Mouse (Mus musculus) left cerebral cortex, adult 9 months (tissue): ENCODE measurements at regions not wholly inside any gene's neighbourhood (a gene's known extent, or its start where the extent isn't known, plus 50 kb on each side); places are given as distances from the start of the nearest gene placed in this dataset.

ENCODE experiments used
- DNase-seq, 2 experiments: peaks; one replicate each; pipeline ENCODE4 v3.0.0; 2022; ENCODE audit warnings: low spot score in 2 of 2

DNA sequence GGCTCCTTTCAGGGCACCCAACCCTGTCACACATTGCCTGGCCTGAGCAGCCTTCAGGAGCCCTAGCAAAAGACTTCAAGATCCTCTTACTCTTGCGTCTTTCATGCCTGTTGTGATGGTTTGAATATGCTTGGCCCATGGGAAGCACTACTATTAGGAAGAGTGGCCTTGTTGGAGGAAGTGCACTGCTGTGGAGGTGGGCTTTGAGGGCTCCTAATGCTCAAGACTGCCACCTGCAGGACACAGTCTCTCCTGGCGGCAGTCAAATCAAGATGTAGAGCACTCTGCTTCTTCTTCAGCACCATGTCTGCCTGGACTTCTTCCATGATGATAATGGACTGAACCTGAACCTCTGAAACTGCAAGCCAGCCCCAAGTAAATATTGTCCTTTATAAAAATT, 73.0 kb downstream of the Tsen15 start:
- DNase-seq, result no peak

DNA sequence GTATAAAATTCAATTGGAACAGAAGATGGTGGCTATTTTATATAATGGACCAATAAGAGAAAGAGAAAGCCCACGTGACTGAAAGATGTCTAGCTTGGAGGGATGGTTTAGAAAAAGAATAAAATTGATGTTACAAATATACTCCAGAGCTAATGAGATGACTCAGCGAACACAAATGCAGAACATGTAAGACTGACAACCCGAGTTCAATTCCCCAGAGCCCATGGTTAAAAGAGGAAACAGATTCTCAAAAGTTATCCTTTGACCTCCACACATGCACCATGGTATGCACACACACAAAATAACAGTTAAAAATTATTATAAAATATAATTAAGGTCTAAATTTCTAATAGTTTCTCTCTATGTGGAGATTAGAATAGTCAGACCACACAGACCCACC, 81.0 kb downstream of the Tsen15 start:
- DNase-seq, result no peak

DNA sequence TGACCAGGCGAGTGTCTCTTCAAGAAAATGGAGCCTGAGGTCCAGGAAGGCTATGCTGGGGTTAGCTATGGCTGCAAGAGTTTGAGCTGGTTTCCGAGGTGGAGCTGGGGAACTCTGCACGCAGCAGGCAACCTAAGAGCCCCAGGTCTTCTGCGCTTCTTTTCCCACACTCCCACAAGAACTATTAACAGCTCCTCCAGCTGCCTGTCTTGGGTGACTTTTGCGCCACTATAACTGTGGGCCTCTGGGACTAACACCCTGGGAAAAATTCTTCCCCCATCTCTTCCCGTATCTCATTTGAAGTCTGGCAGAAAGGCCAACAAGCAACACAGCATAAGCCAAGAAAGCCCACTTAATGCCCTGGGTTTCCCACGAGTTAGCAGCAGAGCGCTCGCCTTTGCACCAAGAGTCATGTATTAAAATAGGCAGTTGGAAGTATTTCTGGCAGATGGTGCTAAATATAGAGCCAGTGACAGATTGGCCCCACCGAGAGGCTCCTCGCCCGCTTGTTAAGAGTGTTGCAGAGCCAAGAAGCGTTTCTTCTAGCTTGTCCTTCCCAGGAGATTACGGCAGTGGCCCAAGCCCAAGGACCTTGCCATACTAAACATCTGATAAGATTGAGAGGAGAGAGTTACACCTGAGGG, 81.9 kb downstream of the Tsen15 start:
- peak in 1 of 2 experiments; percentile 20 for DNase-seq

DNA sequence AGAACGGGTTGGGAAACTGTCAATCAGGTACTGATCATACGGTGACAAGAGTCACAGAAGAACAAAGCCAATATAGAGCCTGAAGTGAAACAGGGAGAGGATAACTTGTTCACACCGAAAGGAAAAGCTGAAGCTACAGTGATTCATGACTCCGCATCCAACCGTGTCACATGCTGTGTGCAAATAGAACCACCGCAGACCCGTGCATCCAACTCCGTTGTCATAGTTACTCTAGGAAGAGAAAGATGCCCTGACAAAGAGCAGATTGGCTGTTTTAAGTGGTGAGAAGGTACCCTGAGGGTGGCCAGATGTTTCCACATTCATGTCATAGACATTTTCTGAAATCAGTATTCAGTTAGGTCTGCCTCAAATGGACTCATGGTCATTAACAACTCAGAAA, 85.1 kb downstream of the Tsen15 start:
- peak in 1 of 2 experiments; percentile 28 for DNase-seq

DNA sequence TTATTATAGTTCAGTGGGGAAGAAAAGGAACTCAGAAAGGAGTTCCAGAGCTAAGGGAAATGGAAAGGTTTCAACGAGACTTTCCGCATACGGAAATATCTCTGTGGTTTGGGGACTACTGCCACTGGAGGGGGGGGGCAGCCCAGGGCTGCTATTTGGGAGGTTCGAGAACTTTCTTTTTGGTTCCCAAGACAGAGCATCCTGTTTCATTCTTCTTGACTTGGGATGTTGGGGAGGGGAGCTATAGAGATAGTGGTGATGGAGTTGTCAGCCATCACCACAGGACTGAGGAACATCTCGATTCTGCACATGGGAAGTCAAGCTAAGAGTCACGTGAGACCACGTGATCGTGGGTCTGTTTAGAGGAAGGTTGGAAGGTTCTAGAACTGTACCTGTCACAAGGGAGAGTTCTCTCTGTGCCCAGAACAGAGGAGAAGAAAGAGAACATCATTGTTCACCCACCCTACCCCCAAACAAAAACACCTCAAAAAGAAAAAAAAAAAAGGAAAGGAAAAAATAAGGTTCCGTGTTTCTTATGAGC, 94.2 kb downstream of the Tsen15 start:
- DNase-seq, result no peak

DNA sequence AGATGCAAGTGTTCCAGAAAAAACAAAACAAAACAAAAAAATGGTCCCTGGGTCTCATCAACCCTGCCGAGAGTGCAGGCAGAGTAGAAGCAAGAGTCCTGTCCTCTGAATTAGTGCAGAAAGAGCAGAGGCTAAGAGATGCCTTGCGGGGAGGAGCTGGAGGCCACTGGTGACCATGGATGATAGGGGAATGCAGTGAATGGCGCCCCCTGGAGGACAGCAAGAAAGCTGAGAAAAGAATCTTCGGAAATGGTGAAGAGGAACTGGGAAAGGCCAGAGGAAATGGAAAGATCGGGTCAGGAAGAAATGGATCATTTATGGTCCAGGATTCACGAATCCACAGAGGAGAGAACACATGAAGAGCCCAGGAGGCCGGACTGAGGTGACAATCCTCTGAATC, 95.7 kb downstream of the Tsen15 start:
- DNase-seq, result peak in 1 of 2 experiments; percentile 71

DNA sequence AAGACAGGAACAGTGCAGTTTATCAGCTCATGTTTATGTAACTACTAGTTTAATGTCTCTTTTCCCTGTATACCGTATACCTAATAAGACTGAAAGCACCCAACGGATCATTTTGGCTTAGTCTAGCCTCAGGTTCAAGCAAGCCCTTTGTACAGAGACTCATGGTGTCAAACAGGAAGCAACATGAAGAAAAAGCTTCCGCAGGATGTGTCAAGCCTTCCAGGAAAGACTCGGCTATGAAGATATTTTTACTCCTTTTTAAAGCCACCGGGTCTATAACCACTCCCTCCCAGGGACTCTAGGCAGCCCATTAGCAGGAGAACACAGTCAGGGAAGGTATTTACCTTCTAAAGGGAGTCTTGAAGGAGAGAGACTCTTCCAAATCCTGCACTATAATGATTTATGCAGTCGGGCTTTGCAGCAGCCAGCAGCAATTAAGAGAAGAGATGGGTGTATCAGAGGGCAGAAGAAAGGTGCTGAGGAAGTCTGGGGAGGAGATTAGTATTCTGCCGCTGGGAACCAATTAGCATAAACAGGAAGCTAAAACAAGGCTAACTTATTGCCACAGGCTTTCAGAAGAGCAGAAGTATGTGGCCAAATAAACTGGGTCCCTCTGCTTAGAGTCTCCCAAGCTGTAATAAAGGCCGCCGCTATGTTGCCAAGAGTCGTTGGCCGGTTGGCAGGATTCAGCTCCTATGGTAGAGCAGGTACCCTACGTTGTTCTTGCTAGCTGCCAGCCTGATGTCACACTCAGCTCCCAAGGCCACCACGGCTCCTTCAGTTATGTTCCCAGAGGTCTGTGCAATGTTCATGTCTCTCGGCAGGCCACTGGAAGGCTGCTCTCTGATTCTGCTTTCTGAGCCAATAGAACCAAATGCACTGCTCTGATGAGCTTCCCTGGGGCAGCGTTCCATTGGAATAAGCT, 98.7 kb downstream of the Tsen15 start:
- no peak for DNase-seq

DNA sequence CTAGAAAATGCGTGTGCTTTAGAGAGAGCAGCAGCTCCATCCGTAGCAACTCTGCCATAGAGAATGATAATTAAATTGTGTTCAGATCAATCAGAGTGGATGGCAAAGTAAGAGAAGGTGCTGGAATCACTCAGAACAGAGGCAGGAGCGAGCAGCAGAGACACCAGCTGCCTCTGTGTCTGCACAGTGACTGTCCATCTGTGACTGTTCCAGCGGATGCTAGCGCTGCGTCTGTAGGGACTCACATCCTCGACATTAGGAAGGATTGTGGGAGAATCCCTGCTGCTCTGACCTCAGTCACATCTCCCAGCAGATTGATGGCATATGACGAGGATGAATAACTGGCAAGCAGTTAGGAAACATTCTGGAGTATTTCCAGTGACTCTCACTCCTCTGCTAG, 99.8 kb downstream of the Tsen15 start:
- no peak for DNase-seq

DNA sequence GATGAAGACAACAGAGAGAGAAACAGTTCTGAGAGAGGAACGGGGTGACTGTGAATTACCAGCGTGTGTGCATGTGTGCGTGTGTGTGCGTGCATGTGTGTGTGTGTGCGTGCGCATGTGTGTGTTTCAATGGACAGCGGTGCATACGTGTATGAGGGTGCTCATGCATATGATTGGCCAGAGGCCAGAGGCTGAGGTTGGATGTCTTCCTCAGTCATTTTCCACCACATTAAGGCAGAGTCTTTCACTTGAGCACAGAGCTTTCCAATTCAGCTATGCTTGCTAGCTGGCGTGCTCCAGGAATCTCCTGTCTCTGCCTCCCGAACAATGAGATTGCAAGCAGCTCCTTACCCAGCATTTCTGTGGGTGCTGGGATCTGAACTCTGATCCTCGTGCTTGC, 104.4 kb downstream of the Tsen15 start:
- DNase-seq, result no peak

DNA sequence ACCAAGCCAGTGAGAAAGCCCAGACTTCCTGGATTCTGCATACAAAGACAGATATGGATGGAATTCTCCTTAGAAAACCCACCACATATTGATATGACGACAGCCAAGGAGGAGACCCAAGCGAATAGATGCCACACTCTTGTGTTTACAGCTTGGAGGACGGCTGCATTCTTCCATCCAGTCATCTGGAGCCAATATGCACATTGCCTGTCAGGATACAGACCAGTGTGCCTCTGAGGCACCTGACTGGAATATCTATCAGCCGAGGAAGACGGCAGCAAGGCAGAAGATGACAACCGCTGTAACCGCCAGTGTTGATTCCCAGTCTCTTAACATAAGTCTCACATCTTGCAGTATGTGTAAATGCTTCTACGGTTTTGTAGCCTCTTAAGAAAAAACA, 105.3 kb downstream of the Tsen15 start:
- DNase-seq, result no peak

DNA sequence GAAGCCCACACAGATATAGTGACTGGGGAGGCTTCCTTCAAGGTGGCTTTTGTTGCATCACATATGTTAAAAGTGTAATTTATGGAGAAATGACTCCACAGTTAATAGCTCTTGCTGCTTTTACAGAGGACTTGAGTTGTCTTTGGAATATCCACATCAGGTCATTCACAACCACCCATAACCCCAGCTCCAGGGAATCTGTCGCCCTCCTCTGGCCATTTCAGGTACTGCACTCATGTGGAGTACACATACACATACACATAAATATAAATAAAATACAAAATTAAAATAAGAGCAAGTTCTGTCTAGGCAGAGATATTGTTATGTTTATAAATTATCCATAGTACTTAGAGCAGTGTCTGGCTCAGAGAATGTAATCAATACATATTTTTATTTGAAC, 106.5 kb downstream of the Tsen15 start:
- no peak for DNase-seq

DNA sequence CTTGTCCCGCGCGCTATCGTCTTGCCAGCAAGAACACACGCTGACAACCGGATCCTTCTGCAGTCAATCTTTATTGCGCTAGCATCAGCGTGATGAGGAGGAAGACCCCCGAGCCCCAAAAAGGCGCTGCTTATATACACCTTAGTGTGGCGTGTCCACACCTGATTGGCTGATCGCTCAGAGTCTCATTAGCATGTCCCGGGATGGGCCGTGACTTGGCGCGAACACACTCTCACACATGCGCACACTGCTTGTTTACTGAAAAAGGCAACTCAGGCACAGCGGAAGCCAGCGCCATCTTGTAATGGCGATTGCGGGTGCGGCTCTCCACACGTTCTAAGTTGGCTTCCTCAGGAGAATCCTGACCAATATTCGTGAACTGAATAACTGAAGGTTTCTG, 111.5 kb downstream of the Tsen15 start:
- DNase-seq, result no peak

DNA sequence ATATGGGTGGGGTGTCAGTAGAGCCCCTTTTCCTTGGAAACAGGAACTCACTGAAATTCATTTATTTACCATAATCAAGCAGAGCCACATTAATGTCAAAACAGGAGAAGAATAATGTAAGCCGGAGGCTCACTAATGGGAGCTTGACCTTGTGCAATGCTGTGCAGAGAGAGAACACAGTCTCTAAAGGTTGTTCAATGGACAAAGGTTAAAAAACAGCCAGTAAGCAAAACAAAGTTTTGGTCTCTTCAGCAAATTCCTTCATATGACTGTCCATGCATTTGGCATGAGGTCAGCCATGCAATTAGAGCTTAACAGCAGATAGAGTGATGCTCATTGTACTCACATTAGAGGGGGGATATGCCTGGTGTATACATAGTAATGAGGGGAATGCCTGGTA, 113.1 kb downstream of the Tsen15 start:
- DNase-seq, result no peak

DNA sequence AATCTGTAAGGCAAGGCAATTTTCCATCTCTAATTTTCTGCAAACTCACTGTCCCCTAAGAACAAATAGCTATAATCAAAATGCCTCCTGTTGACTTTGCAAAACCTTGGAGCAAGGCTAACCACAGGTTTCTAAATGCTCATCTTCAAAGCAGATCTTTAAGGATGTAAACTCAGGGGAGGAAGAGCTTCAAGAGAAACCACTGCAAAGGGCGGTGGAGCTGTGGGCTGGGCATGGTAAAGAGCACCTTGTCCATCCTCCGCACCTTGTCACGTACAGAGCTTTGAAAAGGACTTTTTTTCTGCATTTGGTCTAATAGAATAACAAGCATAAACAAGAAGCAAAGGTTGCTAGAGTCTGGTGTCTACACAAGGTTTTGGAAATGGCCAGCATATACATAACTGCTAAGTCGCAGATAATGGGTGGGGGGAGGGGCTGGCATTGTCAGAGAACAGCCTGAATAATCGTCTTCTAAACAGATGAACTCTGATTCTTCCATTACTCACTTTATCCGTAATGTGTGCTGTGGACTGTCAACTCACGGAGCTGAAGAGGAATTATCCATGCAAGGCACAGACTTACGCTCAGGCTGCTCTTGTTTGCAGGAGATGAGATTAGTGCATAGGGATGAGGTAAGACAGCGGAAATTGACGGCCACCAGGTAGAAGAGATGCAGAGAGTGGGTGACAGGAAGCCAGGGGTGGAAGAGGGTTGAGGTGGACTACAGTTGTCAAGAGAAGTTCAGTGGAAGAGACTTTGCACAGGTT, 116.4 kb downstream of the Tsen15 start:
- DNase-seq, result no peak

DNA sequence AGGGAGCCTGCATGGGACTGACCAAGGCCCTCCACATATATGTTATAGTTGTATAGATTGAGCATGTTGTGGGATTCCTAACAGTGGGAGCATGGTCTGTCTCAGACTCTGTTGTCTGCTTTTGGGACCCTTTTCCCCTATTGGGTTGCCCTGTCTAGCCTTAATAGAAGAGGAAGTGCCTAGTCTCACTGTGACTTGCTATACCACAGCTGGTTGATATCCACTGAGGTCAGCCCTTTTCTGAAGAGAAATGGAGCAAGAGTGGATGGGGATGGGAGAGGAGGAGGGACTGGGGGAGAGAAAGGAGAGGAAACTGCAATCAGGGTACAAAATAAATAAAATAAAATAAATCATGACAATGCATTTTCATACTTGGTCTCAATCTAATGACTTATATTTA, 120.1 kb downstream of the Tsen15 start:
- no peak for DNase-seq

DNA sequence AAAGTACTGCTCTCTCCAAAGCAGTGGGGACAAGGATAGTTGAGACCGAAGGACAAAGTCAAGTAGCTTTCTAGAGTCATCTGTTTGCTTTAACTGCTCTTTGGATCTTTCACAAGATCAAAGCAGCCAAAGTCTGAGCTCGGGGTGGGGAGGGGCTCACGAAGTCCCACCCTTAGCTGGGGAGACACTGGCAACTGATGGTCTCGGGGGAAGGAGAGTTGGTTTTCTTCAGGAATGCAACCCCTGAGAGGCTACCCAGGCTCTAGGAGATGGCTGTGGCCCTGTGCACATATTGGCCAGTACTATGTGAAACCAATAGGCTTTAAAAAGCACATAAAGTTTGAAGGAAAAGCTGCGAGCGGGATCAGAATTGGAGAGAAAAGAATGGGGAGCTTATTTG, 121.5 kb downstream of the Tsen15 start:
- no peak for DNase-seq

DNA sequence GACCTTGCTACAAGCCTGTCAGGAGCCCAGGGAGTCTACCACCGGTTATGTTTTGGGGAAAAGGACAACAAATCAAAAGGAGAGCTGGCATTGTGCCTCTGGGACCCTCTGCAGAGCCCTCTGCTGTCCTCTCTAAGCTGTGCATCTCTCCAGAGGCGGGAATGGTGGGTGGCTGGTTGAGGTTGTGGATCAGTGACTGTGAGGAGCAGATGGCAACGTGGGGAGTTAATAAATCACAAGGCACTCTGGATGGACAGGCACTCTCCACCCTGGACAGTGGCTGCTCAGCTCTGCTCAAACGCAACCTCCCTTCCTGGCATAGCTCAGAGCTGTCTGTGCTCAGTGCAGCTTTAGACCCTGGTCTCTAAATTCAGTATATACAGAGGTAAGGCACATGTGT, 125.0 kb downstream of the Tsen15 start:
- DNase-seq, result no peak

DNA sequence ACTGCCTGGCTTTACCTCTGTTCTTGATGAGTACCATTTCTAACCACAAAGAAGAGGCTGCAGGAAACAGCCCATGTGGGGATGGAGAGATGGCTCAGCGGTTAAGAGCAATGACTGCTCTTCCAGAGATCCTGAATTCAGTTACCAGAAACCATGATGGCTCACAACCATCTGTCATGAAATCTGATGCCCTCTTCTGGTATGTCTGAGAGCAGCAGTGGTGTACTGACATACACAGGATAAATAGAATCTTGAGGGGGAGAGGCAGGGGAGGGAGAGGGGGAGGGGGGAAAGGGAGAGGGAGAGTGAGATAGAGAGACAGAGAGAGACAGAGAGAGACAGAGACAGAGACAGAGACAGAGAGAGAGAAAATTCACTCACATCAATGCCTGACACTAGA, 125.5 kb downstream of the Tsen15 start:
- DNase-seq, result no peak

DNA sequence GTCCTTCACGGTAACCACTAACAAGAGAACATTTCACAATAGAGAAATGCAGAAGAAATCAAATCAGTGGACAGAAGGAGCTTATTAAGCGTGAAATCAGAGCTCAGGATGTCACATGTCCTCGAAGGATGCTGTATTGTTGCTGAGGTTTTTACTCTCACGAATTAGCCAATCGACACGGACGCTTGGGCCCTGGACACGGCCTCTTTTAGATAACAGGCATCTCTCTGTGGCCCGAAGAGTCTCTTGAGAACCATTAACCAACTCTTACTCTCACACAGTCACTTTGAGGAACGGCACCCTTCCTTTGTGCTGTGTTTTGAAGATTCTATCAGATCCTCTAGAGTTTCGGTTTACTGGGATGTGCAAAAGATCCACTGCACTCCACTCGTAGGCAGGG, 128.2 kb downstream of the Tsen15 start:
- DNase-seq, result no peak

DNA sequence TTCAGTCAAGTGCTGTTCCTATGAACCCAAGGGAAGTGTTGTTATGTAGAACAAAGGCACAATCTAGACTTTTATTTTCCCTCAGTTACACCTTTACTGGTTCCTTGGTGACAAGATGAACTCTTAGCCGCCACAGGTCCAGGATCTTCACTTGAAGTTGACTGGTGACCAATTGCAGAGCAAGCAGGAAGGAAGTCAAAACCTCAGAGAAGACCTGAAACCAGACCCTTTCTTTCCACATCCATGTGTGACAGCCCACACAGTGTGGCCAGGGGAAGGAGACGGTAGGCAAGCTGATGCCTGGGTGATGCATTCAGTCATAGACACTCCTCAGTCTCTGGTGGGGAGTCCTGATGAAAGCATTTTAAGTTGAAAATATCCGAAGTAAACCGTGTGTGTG, 132.6 kb downstream of the Tsen15 start:
- no peak for DNase-seq

DNA sequence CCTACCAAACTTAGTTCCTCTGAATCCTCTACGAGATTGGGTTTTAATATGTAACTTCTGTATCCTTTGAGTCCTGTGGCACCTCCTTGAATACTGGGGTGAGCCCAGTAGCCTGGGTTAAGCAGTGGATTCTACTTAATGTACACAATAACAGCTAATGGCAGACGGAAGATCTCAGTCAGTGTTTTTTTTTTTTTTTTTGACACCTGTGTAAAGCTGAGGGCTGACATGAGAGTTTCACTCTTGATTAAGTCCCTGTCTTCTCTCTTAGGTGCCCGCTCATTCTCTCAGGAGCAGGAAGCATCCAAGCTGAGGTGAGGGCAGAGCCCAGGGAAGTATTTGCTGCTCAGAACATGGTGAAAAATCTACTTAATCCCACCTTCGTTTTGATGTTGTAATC, 133.0 kb downstream of the Tsen15 start:
- no peak for DNase-seq

DNA sequence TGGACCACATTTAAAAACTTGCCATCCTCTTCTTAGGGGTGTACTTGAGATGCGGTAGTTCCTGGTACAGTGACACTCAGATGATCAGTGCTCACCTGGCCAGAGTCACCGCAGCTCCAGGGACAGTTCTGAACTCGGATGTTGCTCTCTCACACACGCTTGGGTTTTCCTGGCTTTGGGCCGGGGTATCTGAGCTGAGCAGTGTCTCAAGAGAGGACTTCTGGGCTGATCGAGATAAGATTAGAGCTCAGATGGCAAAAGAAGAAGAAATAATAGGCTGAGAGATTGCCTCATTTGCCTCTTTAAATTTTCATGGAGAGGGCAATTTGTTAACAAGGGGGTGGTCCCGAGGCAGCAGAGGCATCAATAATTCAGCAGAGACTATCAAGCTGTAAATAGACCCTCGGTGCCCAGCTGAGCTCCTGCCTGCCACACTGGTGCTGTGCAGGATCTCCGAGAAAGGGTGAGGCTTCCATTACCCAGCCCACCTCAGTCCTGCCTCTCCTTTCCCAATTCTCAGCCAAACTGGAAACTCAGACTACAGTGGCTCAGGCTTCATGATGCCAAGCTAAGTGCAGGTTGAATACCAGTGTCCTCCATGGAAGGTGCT, 133.7 kb downstream of the Tsen15 start:
- no peak for DNase-seq
